9 mouse cellular contexts compared by ENCODE assay signal in the genomic region with DNA sequence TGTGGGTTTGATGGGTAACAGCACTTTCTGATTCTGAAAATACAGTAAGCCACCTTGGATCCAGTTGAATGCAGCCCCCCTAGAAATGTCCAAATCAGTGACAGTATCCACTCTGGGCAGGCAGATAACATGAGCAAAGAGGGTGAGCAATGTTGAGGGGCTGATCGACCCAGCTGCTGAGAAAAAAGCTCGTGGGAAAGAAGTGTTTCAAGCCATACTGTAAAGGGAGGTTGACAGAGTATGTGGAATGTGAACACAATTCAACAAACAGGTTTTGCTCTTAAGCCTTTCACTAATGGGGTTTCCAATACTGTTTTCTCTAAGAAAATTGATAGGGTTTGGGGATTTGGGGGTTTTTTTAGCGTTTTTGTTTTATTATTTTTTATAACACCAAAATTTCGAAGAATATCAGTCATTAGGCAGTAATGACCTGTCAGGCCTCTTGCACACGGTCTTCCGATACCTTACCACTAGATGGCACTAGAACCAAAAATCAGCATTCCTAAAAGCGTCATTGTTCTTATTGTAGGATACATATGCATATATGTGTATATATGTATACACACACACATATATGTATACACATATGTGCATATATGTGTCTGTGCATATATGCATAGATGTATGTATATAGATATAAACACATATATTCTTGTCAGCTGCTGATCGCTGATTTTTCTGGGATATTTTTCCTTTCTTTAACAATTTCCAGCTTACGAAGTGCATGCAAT.
DNase-seq lines count a peak whose midpoint lies in the region; ATAC-seq and TF ChIP-seq lines count a peak whose summit lies in the region.
"Had no signal": no experiment of that assay in that cellular context is flagged by ENCODE, and none has a peak within 500 bp of the region (broad histone marks: within the 10 kb centered on the region; RNA-seq: fewer than 3 reads in every experiment).

No protein-coding gene starts in this region.

- 18% methylated on average over 9 of the region's 9 CpGs for WGBS in kidney, adult 2 months
- 25% methylated on average over 9 of the region's 9 CpGs for WGBS in liver, postnatal 0 days (ENCODE audit: insufficient replicate concordance)
- 25% methylated on average over 9 of the region's 9 CpGs for WGBS in stomach, postnatal 0 days

- no peaks in the 10 kb centered on the region for H3K9me3 ChIP-seq in liver, postnatal 0 days (ENCODE audit: low read length)
- no peaks in the 10 kb centered on the region for H3K9me3 ChIP-seq in stomach, postnatal 0 days (ENCODE audit: control insufficient read depth, low read length)
- H3K9me3 ChIP-seq: limb, embryonic 15.5 days had no signal

- ATAC-seq in granulocyte monocyte progenitor cell, adult 5-6 weeks (replicated peaks; ENCODE audit: poor library complexity, severe bottlenecking): peak; percentile 92
- ATAC-seq in liver, postnatal 0 days: no peak
- ATAC-seq in stomach, postnatal 0 days (ENCODE audit: low FRiP score, low TSS enrichment): no peak

- no peak for TF ChIP-seq EP300 in liver, postnatal 0 days (IDR thresholded peaks at IDR 0.05; ENCODE audit: low read depth)
- no peak for TF ChIP-seq EP300 in stomach, postnatal 0 days (optimal IDR thresholded peaks at IDR 0.05)

- no peaks in the 10 kb centered on the region for H3K36me3 ChIP-seq in kidney, adult 2 months (ENCODE audit: control insufficient read depth, insufficient read depth, low read length)
- H3K36me3 ChIP-seq in liver, postnatal 0 days (replicated peaks; ENCODE audit: insufficient read depth, low read length): no peaks in the 10 kb centered on the region
- no peaks in the 10 kb centered on the region for H3K36me3 ChIP-seq in stomach, postnatal 0 days (ENCODE audit: control insufficient read depth, insufficient read depth, low read length)
- H3K36me3 ChIP-seq: limb, embryonic 15.5 days had no signal

- no peaks in the 10 kb centered on the region for H3K27me3 ChIP-seq in kidney, adult 2 months (replicated peaks; ENCODE audit: control insufficient read depth, insufficient read depth, low read length)
- no peaks in the 10 kb centered on the region for H3K27me3 ChIP-seq in liver, postnatal 0 days (ENCODE audit: insufficient read depth, low read length)
- H3K27me3 ChIP-seq in stomach, postnatal 0 days (ENCODE audit: control insufficient read depth, insufficient read depth, low read length): no peaks in the 10 kb centered on the region
- H3K27me3 ChIP-seq: limb, embryonic 15.5 days had no signal

- no peak overlapping the region for H3K4me3 ChIP-seq in kidney, adult 2 months (ENCODE audit: insufficient read depth, low read depth, low read length)
- no peak overlapping the region for H3K4me3 ChIP-seq in liver, postnatal 0 days (ENCODE audit: low read depth, low read length)
- no peak overlapping the region for H3K4me3 ChIP-seq in stomach, postnatal 0 days (ENCODE audit: low read depth, low read length)
- H3K4me3 ChIP-seq: limb, embryonic 15.5 days had no signal

- TF ChIP-seq POLR2A in kidney, adult 2 months (IDR thresholded peaks at IDR 0.05; ENCODE audit: low read depth, low read length): no peak

- H3K4me1 ChIP-seq in kidney, adult 2 months (ENCODE audit: control insufficient read depth, insufficient read depth, low read length): peaks cover 3% of the 10 kb centered on the region; the same call in 1 of the 2 replicates
- no peaks in the 10 kb centered on the region; the same call in 1 of the 2 replicates for H3K4me1 ChIP-seq in liver, postnatal 0 days (ENCODE audit: insufficient read depth)
- H3K4me1 ChIP-seq in stomach, postnatal 0 days (replicated peaks; ENCODE audit: control insufficient read depth, insufficient read depth): no peaks in the 10 kb centered on the region

- no peak for TF ChIP-seq CTCF in kidney, adult 2 months (conservative IDR thresholded peaks at IDR 0.05; ENCODE audit: insufficient read depth, insufficient read length, low read depth, low read length)
- TF ChIP-seq CTCF in liver, postnatal 0 days (IDR thresholded peaks at IDR 0.05; ENCODE audit: low read depth): peak; percentile 74
- peak; percentile 84 for TF ChIP-seq CTCF in stomach, postnatal 0 days (IDR thresholded peaks at IDR 0.05; ENCODE audit: low read depth)

- no peak overlapping the region for H3K27ac ChIP-seq in kidney, adult 2 months (ENCODE audit: insufficient read depth, low read depth, low read length)
- H3K27ac ChIP-seq in liver, postnatal 0 days (ENCODE audit: low read depth): no peak overlapping the region
- no peak overlapping the region for H3K27ac ChIP-seq in stomach, postnatal 0 days (replicated peaks)
- H3K27ac ChIP-seq: limb, embryonic 15.5 days had no signal

- no peak overlapping the region for H3K9ac ChIP-seq in liver, postnatal 0 days (replicated peaks)
- no peak overlapping the region for H3K9ac ChIP-seq in stomach, postnatal 0 days (ENCODE audit: low read length)
- H3K9ac ChIP-seq: limb, embryonic 15.5 days had no signal

- peak; percentile 29 for DNase-seq in kidney, adult 2 months
- no peak for DNase-seq in kidney, adult 11 months
- DNase-seq in ZHBTc4 (ENCODE audit: low read depth, low spot score): peak; percentile 46
- DNase-seq in liver, postnatal 0 days: no peak
- no peak for DNase-seq in stomach, postnatal 0 days (ENCODE audit: low spot score)
- no peak for DNase-seq in ovary, adult 18-20 months (ENCODE audit: low spot score)
- DNase-seq in testis, postnatal 10 days (ENCODE audit: low spot score): no peak

- H3K4me2 ChIP-seq in liver, postnatal 0 days (ENCODE audit: low read depth, low read length): no peak overlapping the region
- no peak overlapping the region for H3K4me2 ChIP-seq in stomach, postnatal 0 days (replicated peaks; ENCODE audit: low read depth)
- H3K4me2 ChIP-seq: limb, embryonic 15.5 days had no signal

Comparison
In these comparisons a context has a peak if more than half of its experiments do, and no peak if none do; other contexts are left out.
1. DNase-seq: peak in kidney, adult 2 months (single experiment) and ZHBTc4 (single experiment); none in kidney, adult 11 months (single experiment), liver, postnatal 0 days (single experiment), stomach, postnatal 0 days (single experiment), ovary, adult 18-20 months (single experiment) and testis, postnatal 10 days (single experiment).